Mouse (Mus musculus): Measurements from ENCODE around the gene Tmem53. TPM values are rescaled to one million over a fixed set of nuclear protein-coding genes. Genes with fewer than 3 reads are reported as not detected.
A peak's percentile ranks its signal among the peaks of the same experiment; 100 is the strongest.

Gene Tmem53
- 6.8 and 11.8 TPM in 2 replicates for polyA plus RNA-seq (2011; ENCODE audit: insufficient read length, low read depth, missing spikeins)

DNA sequence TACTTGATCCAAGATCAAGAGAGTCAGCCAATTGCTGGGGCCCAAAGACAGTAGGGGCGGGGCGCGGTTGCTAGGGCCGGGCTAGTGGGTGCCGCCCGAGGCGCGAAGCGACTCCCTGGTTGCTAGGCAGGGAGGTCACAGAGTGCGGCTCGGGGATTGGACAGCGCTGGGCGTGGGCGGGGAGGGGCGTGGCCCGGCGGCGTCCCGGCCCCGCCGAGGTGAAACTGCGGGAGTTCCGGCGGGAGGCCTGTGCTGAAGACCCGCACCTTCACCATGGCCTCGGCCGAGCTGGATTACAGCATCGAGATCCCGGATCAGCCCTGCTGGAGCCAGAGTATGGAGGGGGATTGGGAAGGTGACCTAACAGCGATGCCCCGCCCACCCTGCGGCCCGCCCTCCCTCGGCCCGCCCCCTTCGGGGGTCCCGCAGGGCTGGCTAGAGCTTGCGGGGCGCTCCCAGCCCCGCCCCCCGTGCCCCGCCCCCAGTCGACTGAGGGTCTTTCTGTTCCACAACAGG, at the start of gene Tmem53, which contains the start of gene Armh1:
Gene Tmem53, plus strand, starts transcription at position 151 of the 516 bp plus-strand sequence.
Gene Armh1, minus strand, starts transcription at position 325 of the 516 bp plus-strand sequence.
- H3K4me1 ChIP-seq (ENCODE audit: control insufficient read depth, insufficient read depth, low read length): 0 out of 2 replicates have a peak, but pooled peaks cover 4% of the 10 kb centered on the region
- peak within 1 kb of the TSS; percentile 71 for H3K4me3 ChIP-seq (ENCODE audit: insufficient read depth, low read length)
- H3K27ac ChIP-seq (ENCODE audit: insufficient read depth, low read length): peak within 1 kb of the TSS; percentile 80
- no peak for TF ChIP-seq CTCF (IDR thresholded peaks at IDR 0.05; ENCODE audit: borderline replicate concordance, insufficient read depth, low read length)
- peak; percentile 60 for TF ChIP-seq POLR2A (IDR thresholded peaks at IDR 0.05; ENCODE audit: low read depth, low read length)

DNA sequence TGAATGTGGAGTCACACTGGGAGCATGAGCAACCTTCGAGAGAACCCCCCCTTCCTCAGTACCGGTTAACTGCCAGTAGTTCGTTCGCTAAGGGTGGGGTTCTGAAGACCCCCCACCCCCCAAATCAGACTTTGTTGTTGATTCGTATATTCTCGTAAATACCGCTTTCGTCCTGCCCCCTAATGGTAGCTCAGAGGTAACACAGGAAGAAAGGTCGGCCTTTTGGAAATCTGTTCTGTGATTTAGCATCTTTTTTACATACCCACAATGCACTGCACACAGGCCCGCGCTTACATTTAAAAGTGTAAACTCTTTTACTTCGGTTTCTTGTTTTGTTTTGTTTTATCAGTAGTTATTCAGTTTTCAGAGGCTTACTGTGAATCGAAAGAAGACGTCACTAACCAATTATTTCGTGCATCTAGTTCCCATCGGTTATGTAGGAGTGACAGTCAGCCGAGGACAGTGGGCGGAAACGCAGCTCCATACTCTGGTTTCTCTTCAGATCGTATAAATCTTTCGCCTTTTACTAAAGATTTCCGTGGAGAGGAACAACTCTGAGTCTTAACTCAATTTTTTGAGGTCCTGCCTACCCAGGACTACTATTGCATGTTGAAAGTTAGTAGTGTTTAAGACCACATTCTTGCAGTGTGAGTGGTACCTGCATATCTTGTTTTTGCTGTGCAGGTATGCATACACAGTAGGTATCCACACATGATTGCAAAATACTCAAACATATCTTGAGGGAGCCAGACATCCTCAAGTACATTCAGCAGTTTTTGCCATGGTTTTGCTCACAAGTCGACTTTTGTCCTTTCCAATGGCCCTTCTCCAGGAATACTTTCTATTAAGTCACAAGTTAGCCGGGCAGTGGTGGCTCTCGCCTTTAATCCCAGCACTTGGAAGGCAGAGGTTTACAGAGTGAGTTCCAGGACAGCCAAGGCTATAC, 49.4 kb upstream of the Tmem53 start:
- Histone ChIP-seq H3K4me3 (ENCODE audit: insufficient read depth, low read length) (peak overlapping the region; percentile 16), H3K4me1 (ENCODE audit: control insufficient read depth, insufficient read depth, low read length) (no peaks in the 10 kb centered on the region), H3K27ac (ENCODE audit: insufficient read depth, low read length) (peak overlapping the region; percentile 75; the same call in 1 of the 2 replicates)
- TF ChIP-seq CTCF (IDR thresholded peaks at IDR 0.05; ENCODE audit: borderline replicate concordance, insufficient read depth, low read length): no peak
- TF ChIP-seq POLR2A (IDR thresholded peaks at IDR 0.05; ENCODE audit: low read depth, low read length): peak; percentile 100

DNA sequence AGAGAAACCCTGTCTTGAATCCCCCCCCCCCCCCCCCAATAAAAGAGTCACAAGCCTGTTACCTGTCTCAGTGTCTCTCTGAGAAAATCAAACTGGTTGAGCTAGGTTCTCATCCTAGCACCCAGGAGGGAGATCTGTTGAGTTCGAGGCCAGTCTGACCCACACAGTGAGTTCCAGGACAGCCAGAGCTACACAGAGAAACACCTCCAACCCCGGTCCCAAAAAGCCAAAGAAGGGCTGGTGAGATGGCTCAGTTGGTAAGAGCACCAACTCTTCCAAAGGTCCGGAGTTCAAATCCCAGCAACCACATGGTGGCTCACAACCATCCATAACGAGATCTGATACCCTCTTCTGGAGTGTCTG, 48.8 kb upstream of the Tmem53 start:
- TF ChIP-seq POLR2A (IDR thresholded peaks at IDR 0.05; ENCODE audit: low read depth, low read length) (no peak), CTCF (IDR thresholded peaks at IDR 0.05; ENCODE audit: borderline replicate concordance, insufficient read depth, low read length) (no peak)
- H3K27ac ChIP-seq (ENCODE audit: insufficient read depth, low read length): no peak overlapping the region
- no peak overlapping the region for H3K4me3 ChIP-seq (ENCODE audit: insufficient read depth, low read length)
- H3K4me1 ChIP-seq (ENCODE audit: control insufficient read depth, insufficient read depth, low read length): no peaks in the 10 kb centered on the region

DNA sequence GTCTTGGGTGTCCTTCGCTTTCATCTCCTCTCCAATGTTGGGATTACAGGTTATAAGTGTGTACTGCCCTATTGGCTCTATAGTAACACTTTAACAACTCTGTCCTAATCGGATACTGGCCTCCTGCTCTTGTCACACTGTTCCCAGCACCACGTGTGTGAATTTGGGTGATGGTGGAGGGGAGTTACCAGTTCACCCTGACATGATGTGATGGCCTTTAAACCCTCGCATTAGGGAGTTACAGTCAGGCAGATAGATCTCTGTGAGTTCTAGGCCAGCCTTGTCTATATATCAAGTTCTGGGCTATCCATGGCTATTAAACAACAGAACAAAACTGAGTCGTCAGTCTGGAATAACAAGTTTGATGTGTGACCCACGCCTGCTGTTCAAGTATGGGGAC, 42.2 kb upstream of the Tmem53 start:
- Histone ChIP-seq H3K4me1 (ENCODE audit: control insufficient read depth, insufficient read depth, low read length) (no peaks in the 10 kb centered on the region), H3K27ac (ENCODE audit: insufficient read depth, low read length) (no peak overlapping the region)

DNA sequence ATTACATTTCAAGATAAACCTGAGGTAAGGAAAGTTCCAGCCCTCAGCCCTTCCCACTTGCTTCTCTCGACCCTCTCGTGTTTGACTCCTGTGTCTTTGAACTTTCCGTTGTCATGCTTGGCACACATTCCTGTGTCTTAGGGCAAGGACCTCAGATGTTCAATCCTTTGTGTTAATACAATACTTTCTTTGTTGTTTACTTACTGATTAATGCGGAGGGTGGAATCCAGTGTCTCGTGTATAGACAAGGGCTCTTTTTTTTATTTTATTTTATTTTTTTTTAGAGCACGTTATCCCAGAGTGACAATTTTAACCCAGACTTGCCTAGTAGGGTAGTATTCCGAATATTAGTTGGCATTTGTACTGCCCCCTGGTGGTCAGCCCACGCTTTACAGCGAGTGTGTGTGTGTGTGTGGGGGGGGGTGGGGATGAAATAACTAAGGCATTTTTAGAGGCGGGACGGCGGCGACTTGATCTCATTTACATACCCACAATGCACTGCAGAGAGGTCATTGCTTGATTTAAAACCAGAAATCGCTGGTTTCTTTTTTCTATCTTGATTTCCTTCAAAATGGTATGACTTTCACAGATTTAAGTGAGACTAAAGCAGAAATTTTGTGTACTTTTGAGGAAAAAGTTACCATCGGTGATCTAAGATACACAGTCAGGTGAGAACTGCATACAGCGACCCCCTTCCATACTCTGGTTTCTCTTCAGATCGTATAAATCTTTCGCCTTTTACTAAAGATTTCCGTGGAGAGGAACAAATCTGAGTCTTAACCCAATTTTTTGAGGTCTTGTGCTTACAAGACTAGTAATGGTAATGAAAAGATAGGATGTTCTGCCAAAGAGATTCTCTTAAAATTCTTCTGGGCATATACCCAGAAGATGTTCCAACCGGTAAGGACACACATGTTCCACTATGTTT, 41.3 kb upstream of the Tmem53 start:
- Histone ChIP-seq H3K4me3 (ENCODE audit: insufficient read depth, low read length) (no peak overlapping the region), H3K4me1 (ENCODE audit: control insufficient read depth, insufficient read depth, low read length) (no peaks in the 10 kb centered on the region), H3K27ac (ENCODE audit: insufficient read depth, low read length) (peak overlapping the region; percentile 64; the same call in 1 of the 2 replicates)
- TF ChIP-seq POLR2A (IDR thresholded peaks at IDR 0.05; ENCODE audit: low read depth, low read length): no peak
- TF ChIP-seq CTCF (IDR thresholded peaks at IDR 0.05; ENCODE audit: borderline replicate concordance, insufficient read depth, low read length): peak; percentile 55; the same call in 1 of the 2 replicates

More for the DNA sequence above, 42.2 kb upstream of the Tmem53 start:
- TF ChIP-seq CTCF (IDR thresholded peaks at IDR 0.05; ENCODE audit: borderline replicate concordance, insufficient read depth, low read length) (no peak), POLR2A (IDR thresholded peaks at IDR 0.05; ENCODE audit: low read depth, low read length) (no peak)
- no peak overlapping the region for H3K4me3 ChIP-seq (ENCODE audit: insufficient read depth, low read length)

DNA sequence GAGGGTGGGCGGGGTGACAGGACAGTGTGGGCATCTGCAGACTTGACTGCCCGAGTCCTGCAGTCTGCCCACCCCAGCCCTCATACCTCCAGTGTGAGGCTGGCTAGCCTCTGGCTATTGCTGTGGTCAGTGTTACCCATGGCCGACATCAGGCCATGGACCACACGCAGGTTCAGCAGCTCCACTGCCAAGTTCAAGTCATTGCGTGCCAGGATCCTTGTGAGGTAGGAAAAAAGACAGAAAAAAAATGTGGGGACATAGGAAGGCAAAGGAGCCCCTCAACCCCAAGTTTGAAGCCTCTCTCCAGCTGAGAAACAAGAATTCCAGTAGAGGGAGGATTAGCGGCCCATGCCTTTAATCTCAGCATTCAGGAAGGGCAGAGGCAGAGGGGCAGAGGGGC, 37.5 kb upstream of the Tmem53 start:
- no peak overlapping the region for H3K4me3 ChIP-seq (ENCODE audit: insufficient read depth, low read length)
- no peak for TF ChIP-seq CTCF (IDR thresholded peaks at IDR 0.05; ENCODE audit: borderline replicate concordance, insufficient read depth, low read length)
- TF ChIP-seq POLR2A (IDR thresholded peaks at IDR 0.05; ENCODE audit: low read depth, low read length): no peak
- no peaks in the 10 kb centered on the region for H3K4me1 ChIP-seq (ENCODE audit: control insufficient read depth, insufficient read depth, low read length)
- H3K27ac ChIP-seq (ENCODE audit: insufficient read depth, low read length): no peak overlapping the region

DNA sequence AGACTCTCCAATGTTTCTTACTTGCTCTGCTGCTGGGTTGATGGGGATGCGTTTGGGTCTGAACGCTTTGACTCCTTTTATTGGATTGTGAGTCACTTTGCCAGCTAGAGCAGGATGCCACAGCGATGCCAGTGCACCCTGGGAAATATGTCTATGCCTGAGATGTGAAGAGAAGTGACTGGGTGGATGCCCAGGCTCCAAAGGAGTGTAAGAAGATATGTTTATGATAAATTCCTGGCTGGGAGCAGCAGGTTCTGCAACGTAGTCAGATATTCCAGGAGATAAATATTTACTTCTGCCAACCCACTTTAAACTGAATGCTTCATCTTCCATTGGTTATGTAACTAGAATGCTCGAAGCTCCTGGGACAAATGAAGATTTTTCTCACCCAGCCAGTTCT, 34.7 kb upstream of the Tmem53 start:
- no peak overlapping the region for H3K4me3 ChIP-seq (ENCODE audit: insufficient read depth, low read length)

DNA sequence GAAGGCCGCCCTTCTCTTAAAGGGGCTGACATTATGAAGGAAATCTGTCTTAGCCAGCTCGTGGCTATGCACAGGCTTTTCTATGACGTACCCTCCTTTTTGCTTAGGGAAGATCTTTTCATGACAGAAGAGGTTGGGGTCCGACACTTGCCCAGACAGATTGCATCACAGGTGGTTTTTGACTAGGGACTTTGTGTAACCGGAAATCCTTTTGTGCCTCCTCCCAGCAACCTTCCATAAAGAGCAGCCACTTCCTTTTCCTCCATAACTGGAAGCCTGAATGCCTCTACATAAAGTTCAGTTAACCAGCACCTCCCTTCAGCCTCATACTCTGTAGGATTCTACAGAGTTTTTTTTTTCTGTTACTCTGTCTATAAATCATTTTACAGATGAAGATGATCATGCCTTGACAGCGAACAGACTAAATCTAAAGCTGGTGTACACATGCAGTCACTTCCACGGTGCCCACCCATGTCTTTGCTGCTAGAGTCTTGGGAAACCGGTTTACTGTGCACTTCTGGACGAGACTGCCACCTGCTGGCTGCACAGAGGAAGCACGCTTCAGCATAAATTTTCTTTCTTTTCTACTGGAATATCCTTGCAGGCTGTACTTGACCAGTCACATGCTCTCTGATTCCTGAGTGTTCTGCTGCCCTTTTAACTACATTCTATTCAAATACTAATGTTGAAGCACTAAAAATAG, 33.1 kb upstream of the Tmem53 start:
- Histone ChIP-seq H3K4me1 (ENCODE audit: control insufficient read depth, insufficient read depth, low read length) (no peaks in the 10 kb centered on the region), H3K4me3 (ENCODE audit: insufficient read depth, low read length) (no peak overlapping the region), H3K27ac (ENCODE audit: insufficient read depth, low read length) (no peak overlapping the region)
- TF ChIP-seq POLR2A (IDR thresholded peaks at IDR 0.05; ENCODE audit: low read depth, low read length) (no peak), CTCF (IDR thresholded peaks at IDR 0.05; ENCODE audit: borderline replicate concordance, insufficient read depth, low read length) (peak; percentile 86)

More for the DNA sequence above, 34.7 kb upstream of the Tmem53 start:
- TF ChIP-seq POLR2A (IDR thresholded peaks at IDR 0.05; ENCODE audit: low read depth, low read length): no peak
- no peak for TF ChIP-seq CTCF (IDR thresholded peaks at IDR 0.05; ENCODE audit: borderline replicate concordance, insufficient read depth, low read length)
- H3K27ac ChIP-seq (ENCODE audit: insufficient read depth, low read length): no peak overlapping the region
- no peaks in the 10 kb centered on the region for H3K4me1 ChIP-seq (ENCODE audit: control insufficient read depth, insufficient read depth, low read length)
